Mouse (Mus musculus) left cerebral cortex, adult 8-10 months (tissue): ENCODE results near the gene Otop1. TPM values are rescaled to one million over a fixed set of nuclear protein-coding genes. Genes with fewer than 3 reads are reported as not detected.
A peak's percentile ranks its signal among the peaks of the same experiment; 100 is the strongest.

Experiments used
- DNase-seq, 2 experiments: peaks; one replicate each; pipeline ENCODE4 v3.0.0; 2022; ENCODE audit warnings: low spot score in 2 of 2
- total RNA-seq, 4 experiments: library from RNA; stranded (reverse); gene quantifications; 2 replicates each; pipeline ENCODE4 v1.2.4; 2022

Gene Otop1
- not detected for total RNA-seq

GRCm38 (mm10) chr5:38275771-38276170, at the start of gene Otop1:
TSS of gene Otop1 (plus strand) at chr5:38275972.
- DNase-seq = no peak

- DNase-seq = no peak
Measured at GRCm38 (mm10) chr5:38235422-38235821, 40.4 kb upstream of the Otop1 start.

- no peak for DNase-seq
Measured at GRCm38 (mm10) chr5:38236627-38237026, 39.1 kb upstream of the Otop1 start.

- DNase-seq = no peak
Measured at GRCm38 (mm10) chr5:38240727-38241472, 34.9 kb upstream of the Otop1 start.

- DNase-seq = no peak
Measured at GRCm38 (mm10) chr5:38241473-38241834, 34.3 kb upstream of the Otop1 start.

- DNase-seq = no peak
Measured at GRCm38 (mm10) chr5:38241966-38242365, 33.8 kb upstream of the Otop1 start.

GRCm38 (mm10) chr5:38255195-38255594, 20.6 kb upstream of the Otop1 start:
- no peak for DNase-seq

GRCm38 (mm10) chr5:38255644-38256043, 20.1 kb upstream of the Otop1 start:
- no peak for DNase-seq

- no peak for DNase-seq
Measured at GRCm38 (mm10) chr5:38256551-38256950, 19.2 kb upstream of the Otop1 start.

- no peak for DNase-seq
Measured at GRCm38 (mm10) chr5:38258034-38258772, 17.6 kb upstream of the Otop1 start.

GRCm38 (mm10) chr5:38258773-38259146, 17.0 kb upstream of the Otop1 start:
- DNase-seq = no peak

GRCm38 (mm10) chr5:38259455-38260106, 16.2 kb upstream of the Otop1 start:
- no peak for DNase-seq

- peak; percentile 26 to 64 for DNase-seq
Measured at GRCm38 (mm10) chr5:38260107-38260682, 15.6 kb upstream of the Otop1 start, which contains the start of gene Tmem128. TSS of gene Tmem128 (plus strand) at chr5:38260185.

GRCm38 (mm10) chr5:38270942-38271341, 4.8 kb upstream of the Otop1 start:
- no peak for DNase-seq

- no peak for DNase-seq
Measured at GRCm38 (mm10) chr5:38273831-38274230, 1.9 kb upstream of the Otop1 start.

- DNase-seq = no peak
Measured at GRCm38 (mm10) chr5:38276451-38276850, 679 bp downstream of the Otop1 start.

GRCm38 (mm10) chr5:38277098-38277866, 1.5 kb downstream of the Otop1 start:
- DNase-seq = no peak

- no peak for DNase-seq
Measured at GRCm38 (mm10) chr5:38277936-38278600, 2.3 kb downstream of the Otop1 start.

- DNase-seq = no peak
Measured at GRCm38 (mm10) chr5:38280075-38280474, 4.3 kb downstream of the Otop1 start.

GRCm38 (mm10) chr5:38285724-38286123, 10.0 kb downstream of the Otop1 start:
- no peak for DNase-seq

GRCm38 (mm10) chr5:38288476-38288875, 12.7 kb downstream of the Otop1 start:
- DNase-seq = no peak
